Mouse (Mus musculus) lung, adult 2 months (tissue): Measurements from ENCODE around the gene Trpv6.

Experiments
- CTCF ChIP-seq: fragments of 200-500 bp; IDR thresholded peaks from 2 replicates; pipeline ENCODE4 v1.5.1; 2011; ENCODE audit warnings: mild to moderate bottlenecking, low read length, control low read depth; ENCODE audit not compliant: insufficient read depth
- POLR2A ChIP-seq: fragments of 200-500 bp; IDR thresholded peaks from 2 replicates; pipeline ENCODE4 v1.6.1; 2011; ENCODE audit warnings: low read depth, mild to moderate bottlenecking, control low read depth, low read length, borderline replicate concordance; ENCODE audit errors: extremely low read depth

DNA sequence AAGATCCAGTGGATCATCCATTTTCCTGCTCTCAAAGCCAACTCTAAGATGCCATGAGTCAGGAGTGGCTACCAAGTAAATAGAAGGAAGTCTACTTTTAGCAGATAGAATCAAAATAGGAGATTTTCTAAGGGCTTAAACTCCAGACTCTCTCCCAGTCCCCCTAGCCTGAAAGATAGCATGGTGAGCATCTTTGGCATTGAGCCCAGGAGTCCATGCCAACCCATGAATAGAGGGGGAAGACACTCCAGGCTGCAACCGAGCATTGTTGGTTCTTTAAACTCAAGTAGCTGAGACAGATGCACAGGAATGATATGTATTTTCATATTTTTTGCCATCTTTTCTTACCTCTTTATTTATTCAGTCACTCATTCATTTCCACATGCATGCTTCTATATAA lies 994 bp downstream of the Trpv6 start:
- TF ChIP-seq POLR2A (no peak), CTCF (no peak)
